Mouse (Mus musculus) hindlimb bud, embryonic 11.5 days (tissue): ENCODE measurements around the gene Aldh1a3.

Experiments used
- DNase-seq: peaks from one replicate; pipeline ENCODE4 v3.0.0-alpha.2; 2012; ENCODE audit warnings: low read depth, low spot score; ENCODE audit errors: extremely low spot score

Aldh1a3 gene

GRCm38 (mm10) chr7:66427437-66428161 lies at the start of gene Aldh1a3:
Gene Aldh1a3 (minus strand): TSS chr7:66427517.
- no peak for DNase-seq

- DNase-seq: no peak
Measured at GRCm38 (mm10) chr7:66476289-66476688, 49.0 kb upstream of the Aldh1a3 start.

DNA sequence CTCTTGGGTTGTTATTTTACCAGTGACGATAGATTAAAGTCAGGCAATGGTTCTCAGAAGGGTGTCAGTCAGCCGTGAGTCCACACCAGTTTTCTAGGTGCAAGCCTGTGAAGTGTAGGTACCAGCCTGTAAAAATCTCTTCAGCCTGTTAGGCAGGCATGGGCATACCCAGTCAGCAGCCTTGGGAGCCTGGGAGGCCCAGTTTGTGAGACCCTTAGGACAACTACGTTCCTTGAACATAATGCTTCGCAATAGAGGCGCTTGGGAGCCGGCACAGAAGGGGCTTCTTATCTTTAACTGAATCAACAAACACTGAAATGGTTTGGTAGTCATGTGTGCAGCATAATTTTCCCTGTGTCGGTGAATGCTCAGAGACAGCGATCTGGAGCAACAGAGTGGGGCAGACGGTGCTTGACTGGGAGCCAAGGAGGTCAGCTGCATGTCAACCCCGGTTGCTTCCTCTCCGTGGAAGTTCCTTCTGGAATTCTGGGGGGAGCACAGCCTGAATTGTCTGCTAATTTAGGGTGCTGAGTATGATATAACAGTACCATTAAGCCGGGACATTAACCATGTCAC lies 44.4 kb upstream of the Aldh1a3 start:
- DNase-seq: no peak

- DNase-seq: no peak
Measured at GRCm38 (mm10) chr7:66466641-66467040, 39.3 kb upstream of the Aldh1a3 start.

DNA sequence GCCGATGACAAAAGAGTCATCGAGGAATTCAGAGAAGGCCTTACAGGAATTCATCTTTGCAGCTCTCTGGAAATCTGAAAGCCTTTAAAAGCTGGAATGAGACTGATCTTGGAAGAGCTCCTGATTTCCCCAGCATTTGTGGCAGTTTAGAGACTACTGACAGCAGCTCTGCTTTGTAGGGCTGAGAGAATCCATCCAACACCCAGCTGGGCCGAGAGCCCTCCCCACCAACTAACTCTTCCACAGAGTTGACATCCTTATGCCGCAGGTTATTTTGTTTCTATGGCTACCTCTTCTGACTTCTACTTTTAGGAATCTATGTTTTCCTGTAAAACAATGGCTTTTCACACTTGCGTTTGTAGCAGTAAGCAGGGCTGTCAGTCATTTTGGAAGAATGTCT lies 37.9 kb upstream of the Aldh1a3 start:
- no peak for DNase-seq

- no peak for DNase-seq
Measured at GRCm38 (mm10) chr7:66463081-66463480, 35.8 kb upstream of the Aldh1a3 start.

- no peak for DNase-seq
Measured at GRCm38 (mm10) chr7:66451622-66452295, 24.4 kb upstream of the Aldh1a3 start.

- peak; percentile 62 for DNase-seq
Measured at GRCm38 (mm10) chr7:66449971-66450752, 22.8 kb upstream of the Aldh1a3 start.

- DNase-seq: no peak
Measured at GRCm38 (mm10) chr7:66448786-66449540, 21.6 kb upstream of the Aldh1a3 start.

GRCm38 (mm10) chr7:66448304-66448703 lies 21.0 kb upstream of the Aldh1a3 start:
- no peak for DNase-seq

DNA sequence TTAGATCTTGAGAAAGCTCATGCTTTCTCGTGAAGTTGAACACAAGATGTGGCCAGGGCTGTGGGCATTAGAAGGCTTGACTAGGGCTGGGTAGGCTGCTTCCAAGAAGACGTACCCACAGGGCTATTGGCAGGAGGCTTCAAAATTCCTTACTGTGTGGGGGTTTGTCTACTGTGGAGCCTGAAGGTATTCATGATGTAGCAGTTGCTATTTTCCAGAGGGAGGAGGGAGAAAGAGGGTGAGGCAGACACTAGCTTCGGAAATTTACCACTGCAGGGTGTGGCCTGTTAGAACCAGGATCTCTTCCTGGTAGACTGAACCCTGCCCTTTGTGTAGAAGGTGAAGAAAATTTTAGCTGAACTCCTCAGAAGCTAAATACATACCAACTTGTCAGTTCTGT lies 19.5 kb upstream of the Aldh1a3 start:
- no peak for DNase-seq

DNA sequence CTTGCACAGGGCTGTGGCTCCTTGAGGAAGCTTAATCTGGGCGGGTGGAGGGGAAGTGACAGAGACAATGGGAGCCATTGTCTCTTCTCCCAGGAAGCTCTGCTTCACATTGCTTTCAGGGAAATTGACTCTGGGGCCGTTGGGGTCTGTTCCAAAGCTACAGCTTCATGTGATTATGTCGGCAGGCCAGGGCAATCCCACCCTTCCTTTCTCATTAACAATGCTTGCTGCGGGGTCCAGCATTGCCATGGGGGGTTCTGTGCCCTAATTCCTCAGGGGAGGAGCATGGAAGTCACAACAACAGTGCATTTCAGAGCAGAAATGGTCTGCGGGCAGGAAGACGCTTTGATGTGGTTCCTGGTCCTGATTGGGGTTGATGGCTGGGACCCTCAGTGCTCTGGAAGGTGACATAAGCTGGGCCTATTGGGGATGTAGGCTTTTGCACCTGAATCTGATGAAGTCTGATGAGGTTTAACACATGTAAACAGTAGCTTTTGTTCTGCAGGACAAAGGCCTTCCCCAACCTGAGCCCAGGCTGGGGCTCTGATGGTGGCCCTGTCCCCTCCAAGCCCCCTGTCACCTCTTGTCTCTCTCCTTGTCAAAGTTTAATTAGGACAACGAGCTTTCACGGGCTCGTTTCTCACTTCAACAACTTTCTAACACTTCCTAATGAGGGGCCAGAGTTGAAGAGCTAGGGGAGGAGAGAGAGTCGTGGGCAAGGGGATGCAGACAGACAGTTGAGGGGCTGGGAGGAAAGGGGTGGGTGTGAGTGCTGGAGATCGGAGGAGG lies 18.0 kb upstream of the Aldh1a3 start:
- no peak for DNase-seq

- no peak for DNase-seq
Measured at GRCm38 (mm10) chr7:66444706-66445105, 17.4 kb upstream of the Aldh1a3 start.

DNA sequence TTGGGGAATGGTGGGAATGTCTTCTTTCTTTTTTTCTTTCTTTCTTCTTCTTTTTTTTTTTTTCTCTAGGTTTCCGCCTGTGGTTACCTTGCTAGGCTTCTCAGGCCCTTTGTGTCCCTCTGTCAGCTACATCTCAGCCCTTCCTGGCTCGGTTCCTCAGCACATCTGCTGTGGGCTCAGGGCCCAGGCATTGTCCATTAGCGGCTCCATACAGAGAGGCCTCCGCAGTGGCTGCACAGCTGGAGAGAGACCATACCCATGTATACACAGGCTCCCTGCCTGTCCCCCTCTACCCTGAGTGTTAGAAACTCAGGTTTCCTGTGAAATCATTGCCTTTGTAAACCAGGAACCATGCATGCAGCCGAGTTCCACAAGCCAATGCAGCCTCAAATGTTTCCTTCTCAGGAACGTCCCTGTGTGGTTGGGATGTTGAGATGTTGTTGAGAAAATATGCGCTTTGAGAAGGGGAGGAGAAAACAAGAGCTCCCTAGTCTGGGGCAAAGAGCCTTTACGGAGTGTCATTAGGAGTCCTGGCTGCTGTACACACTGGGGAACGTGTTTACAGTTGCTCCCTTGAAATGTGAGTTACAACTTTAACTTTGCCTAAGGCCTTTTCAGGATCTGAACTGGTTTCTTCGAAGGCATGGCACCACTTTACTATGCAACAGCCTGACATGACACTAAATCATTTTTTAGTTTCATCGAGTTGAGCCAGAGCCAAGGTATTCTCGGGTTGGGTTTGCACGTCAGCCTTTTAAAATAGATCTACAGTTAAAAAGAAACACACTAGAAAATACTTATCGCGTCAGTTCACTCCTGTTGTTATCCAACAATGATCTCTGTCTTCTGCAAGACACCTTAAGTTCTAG lies 15.4 kb upstream of the Aldh1a3 start:
- no peak for DNase-seq

DNA sequence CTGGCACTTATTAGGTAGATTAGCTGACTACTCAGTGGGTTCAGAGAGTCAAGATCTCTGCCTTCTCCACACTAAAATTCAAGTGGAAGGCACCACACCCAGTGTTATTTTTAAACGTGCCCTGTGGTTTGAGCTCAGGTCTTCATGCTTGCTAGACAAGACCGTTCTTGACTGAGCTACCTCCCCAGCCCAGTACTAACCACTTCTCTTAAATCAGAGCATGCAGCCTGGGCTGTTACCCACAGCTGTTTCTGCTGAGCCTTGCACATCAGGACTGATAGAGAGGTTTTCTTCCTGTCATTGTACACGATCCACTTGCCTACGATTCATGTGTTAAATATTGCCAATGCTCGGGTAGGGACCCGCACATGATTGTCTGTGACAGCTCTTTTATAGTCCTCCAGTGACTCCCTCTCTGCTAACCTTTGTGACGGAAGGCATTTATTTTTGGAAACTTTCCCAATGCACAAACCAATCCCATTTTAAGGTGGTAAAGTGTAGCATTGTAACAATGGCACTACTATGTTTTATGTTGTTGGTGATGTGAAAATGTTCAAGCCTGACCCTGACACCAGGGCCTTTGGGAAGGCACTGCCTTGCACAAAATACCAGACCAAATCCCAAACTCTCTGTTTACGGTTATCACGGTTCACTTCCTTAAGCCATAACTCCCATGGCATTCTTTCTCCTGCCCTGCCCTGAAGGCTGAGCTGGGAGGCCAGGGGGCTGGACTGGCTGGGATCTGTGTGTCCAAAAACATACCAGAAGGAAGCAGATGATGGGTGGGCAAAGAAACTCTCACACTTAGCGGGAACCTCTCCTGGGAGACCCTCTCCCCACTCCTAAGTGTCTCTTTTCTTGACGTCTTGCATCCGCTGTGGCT lies 11.7 kb upstream of the Aldh1a3 start:
- no peak for DNase-seq

- DNase-seq: no peak
Measured at GRCm38 (mm10) chr7:66434453-66434935, 7.2 kb upstream of the Aldh1a3 start.

- DNase-seq: no peak
Measured at GRCm38 (mm10) chr7:66427053-66427436, 272 bp downstream of the Aldh1a3 start.

DNA sequence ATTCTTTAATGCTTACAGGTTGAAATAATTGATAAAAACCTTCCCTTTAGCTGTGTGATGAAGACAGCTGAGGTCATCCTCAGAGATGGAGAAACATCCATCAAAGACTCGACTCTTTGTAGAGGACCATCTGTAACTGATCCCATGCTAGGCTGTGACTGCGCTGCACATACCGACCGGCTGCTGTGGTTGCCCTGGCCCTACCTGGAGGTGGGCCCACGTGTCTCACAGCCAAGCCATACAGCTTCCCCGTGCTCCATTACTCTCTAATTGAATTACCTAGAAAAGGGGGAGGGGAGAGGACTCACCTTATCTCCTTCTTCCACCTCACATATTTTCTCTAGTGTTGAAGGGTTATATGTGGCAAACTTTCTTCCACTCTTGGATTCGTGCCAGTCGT lies 5.4 kb downstream of the Aldh1a3 start:
- no peak for DNase-seq
